Mouse (Mus musculus) mesoderm, embryonic 11.5 days (tissue): ENCODE measurements around the gene Mybpc3.

Source experiments
- DNase-seq: peaks from one replicate; pipeline ENCODE4 v3.0.0-alpha.2; 2012; ENCODE audit warnings: low read depth, low spot score

Mybpc3 gene

GRCm38 (mm10) chr2:91167629-91168028 lies 49.7 kb downstream of the Mybpc3 start:
- no peak for DNase-seq

DNA sequence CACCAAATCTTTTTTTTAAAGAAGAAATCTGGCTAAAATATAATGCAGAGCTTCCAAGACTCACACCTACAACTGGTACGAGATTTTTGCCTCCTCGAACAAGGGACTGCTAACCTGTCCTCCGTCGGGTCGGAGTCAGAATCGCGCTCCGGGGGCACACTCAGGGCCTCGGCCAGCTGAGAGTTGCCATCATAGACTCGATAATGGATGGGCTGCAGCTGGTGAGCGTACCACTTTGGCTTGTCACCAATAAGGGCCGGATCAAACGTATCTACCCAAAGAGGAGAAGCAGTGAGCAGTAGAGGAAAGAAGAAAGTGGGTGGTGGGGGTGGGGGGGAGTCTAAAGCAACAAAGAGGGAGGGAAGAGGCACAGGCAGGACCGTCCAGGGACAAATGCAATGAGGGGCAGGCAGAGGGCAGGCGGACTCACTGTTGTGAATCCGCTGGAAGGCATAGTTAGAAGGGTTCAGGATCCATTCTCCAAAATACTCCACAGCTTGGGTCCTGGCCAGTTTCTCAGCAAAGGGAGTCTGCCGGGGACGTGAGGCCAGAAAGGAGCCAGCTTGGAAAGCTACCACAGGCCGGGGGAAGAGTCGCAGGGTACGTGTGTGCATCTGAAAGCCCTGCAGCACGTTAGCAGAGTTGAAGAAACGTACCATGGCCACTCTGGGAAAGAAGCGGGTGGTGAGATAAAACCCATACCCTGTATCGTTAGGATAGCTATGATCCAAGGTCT lies 51.8 kb downstream of the Mybpc3 start:
- no peak for DNase-seq

DNA sequence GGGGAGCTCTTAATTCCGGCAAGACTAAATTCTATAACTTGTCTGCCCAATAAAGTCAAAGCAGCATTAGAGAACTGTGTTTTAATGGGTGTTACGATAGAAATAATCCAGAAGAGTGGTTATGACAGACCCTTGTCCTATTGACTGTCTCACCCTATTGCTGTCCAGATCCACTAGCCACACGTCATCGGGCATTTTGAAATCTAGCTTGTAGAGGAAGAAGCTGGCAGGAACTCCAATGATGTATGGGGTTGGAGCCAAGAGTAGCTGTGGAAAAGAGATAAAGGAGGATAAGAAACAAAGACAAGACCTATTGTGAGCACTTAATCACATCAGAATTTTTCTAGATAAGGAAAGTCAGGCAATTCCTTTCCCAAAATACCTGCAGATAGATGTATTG lies 57.5 kb downstream of the Mybpc3 start:
- no peak for DNase-seq

DNA sequence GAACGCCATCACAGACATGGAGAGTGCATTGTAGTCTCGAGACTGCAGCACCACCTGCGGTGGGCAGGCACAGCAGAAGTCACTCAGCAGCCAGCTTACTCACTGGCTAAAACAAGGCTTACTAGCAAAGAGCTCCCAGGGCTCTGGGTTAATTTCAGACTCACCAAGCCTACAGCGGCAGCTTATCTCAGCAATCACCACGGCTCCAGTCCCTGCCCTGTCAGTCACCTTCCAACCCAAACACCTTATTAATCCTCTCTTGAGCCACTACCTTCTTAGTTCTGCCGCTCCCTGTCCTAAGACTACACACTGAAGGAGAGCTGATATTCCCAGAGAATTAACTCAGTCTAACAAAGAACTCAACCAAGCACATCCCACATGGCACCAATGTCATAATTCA lies 58.3 kb downstream of the Mybpc3 start:
- DNase-seq: no peak

GRCm38 (mm10) chr2:91179825-91180224 lies 61.9 kb downstream of the Mybpc3 start:
- no peak for DNase-seq

DNA sequence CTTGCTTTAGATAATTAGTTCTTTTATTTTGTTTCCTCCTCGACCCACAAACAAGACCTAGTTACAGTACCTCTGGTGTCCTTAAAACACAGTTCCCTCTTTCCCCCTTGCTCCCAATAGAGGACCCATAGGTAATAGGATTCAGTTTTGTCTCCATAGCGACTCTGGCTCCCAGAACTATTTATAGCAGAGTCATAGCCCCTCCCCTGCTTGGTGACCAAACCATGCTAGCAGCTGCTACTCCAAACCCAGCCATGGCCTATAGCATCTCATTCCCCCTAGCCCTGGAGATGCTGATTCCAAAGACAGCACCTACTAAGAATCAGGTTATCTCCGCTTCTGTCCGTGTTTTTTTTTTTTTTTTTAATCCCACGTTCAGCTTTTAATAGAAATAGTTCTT lies 62.8 kb downstream of the Mybpc3 start:
- no peak for DNase-seq

- DNase-seq: no peak
Measured at GRCm38 (mm10) chr2:91182016-91182404, 64.1 kb downstream of the Mybpc3 start.

- peak; percentile 89 for DNase-seq
Measured at GRCm38 (mm10) chr2:91182405-91183147, 64.6 kb downstream of the Mybpc3 start.

DNA sequence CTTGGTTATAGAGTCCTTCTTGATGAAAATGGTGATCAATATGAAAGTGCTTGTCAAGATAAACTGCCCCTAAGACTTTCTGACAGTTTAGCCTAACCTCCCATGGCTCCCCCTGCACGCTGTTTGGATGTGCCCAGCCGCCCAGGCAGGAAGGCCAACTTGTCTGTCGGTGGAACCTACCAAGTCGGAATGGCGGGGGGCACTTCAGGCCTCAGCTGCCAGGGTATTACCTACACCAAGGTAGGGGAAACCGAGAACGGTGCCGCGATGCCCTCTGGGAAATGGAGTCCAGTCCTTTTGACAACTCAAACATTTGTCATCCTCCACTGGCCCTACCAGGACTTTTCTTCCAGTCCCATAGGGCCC lies 65.2 kb downstream of the Mybpc3 start:
- peak; percentile 96 for DNase-seq

GRCm38 (mm10) chr2:91183711-91184405 lies 65.9 kb downstream of the Mybpc3 start, which contains the start of gene Madd:
Gene Madd (minus strand): TSS chr2:91183837.
- DNase-seq: no peak
